Mouse (Mus musculus) layer of hippocampus, adult 8-10 months (tissue): Measurements from ENCODE around the gene Atp4a. TPM values are rescaled to one million over a fixed set of nuclear protein-coding genes. Genes with fewer than 3 reads are reported as not detected.

Experiments
- total RNA-seq, 4 experiments: library from RNA; stranded (reverse); gene quantifications; 2 replicates each; pipeline ENCODE4 v1.2.4; 2022

Atp4a gene
- total RNA-seq, 4 experiments from 2014 or later, result 1.1 to 2.1 (median 1.6) TPM

Other genes with a start within 250 kb of the Atp4a start
- gene Prodh2, start 218.6 kb upstream of the Atp4a start, total RNA-seq, result under 1 TPM in 1 of 4 experiments, not detected in 3; 0.56 TPM
- gene Arhgap33, start 177.1 kb upstream of the Atp4a start, total RNA-seq, result 100 to 1,000 TPM in 3 of 4 experiments, 10 to 100 TPM in 1; 99.8 to 118 (median 110) TPM
- gene Hspb6, start 160.0 kb upstream of the Atp4a start, total RNA-seq, result 10 to 100 TPM in 1 of 4 experiments, 1 to 10 TPM in 3; 3.2 to 10.3 (median 6.5) TPM
- 1 to 10 TPM; 4.4 to 8.9 (median 6.1) TPM for gene Proser3, start 159.9 kb upstream of the Atp4a start, total RNA-seq
- 10 to 100 TPM; 41.3 to 54.0 (median 46.9) TPM for gene Lin37, start 152.4 kb upstream of the Atp4a start, total RNA-seq
- 10 to 100 TPM; 68.2 to 81.1 (median 78.7) TPM for gene U2af1l4, start 148.9 kb upstream of the Atp4a start, total RNA-seq
- 10 to 100 TPM in 2 of 4 experiments, 1 to 10 TPM in 2; 6.3 to 14.8 (median 11.1) TPM for gene Gm49396, start 148.9 kb upstream of the Atp4a start, total RNA-seq
- gene Psenen, start 148.6 kb upstream of the Atp4a start, total RNA-seq, result 10 to 100 TPM; 85.9 to 91.0 (median 88.4) TPM
- gene Igflr1, start 146.8 kb upstream of the Atp4a start, total RNA-seq, result 1 to 10 TPM; 4.0 to 5.7 (median 4.6) TPM
- 10 to 100 TPM; 44.1 to 60.2 (median 56.1) TPM for gene Kmt2b, start 123.5 kb upstream of the Atp4a start, total RNA-seq
- gene Zbtb32, start 113.3 kb upstream of the Atp4a start, total RNA-seq, result not detected
- 1 to 10 TPM in 1 of 4 experiments, under 1 TPM in 2, not detected in 1; 0.39 to 1.2 (median 0.89) TPM for gene Upk1a, start 99.4 kb upstream of the Atp4a start, total RNA-seq
- 100 to 1,000 TPM; 631 to 661 (median 651) TPM for gene Cox6b1, start 86.1 kb upstream of the Atp4a start, total RNA-seq
- not detected for gene Etv2, start 76.4 kb upstream of the Atp4a start, total RNA-seq
- gene Rbm42, start 61.9 kb upstream of the Atp4a start, total RNA-seq, result 10 to 100 TPM; 61.9 to 71.5 (median 70.1) TPM
- 1 to 10 TPM; 5.7 to 8.3 (median 6.8) TPM for gene Haus5, start 47.2 kb upstream of the Atp4a start, total RNA-seq
- gene Pmis2, start 40.6 kb upstream of the Atp4a start, total RNA-seq, result not detected
- gene 2200002J24Rik, start 13.3 kb upstream of the Atp4a start, total RNA-seq, result not detected
- gene Tmem147, start 17.3 kb downstream of the Atp4a start, total RNA-seq, result 100 to 1,000 TPM; 110 to 119 (median 116) TPM
- gene Gapdhs, start 31.5 kb downstream of the Atp4a start, total RNA-seq, result not detected
- gene Sbsn, start 39.3 kb downstream of the Atp4a start, total RNA-seq, result 10 to 100 TPM in 1 of 4 experiments, 1 to 10 TPM in 3; 7.8 to 11.8 (median 8.4) TPM
- 1 to 10 TPM in 1 of 4 experiments, under 1 TPM in 2, not detected in 1; 0.84 to 1.5 (median 0.95) TPM for gene Dmkn, start 51.5 kb downstream of the Atp4a start, total RNA-seq
- gene Krtdap, start 75.7 kb downstream of the Atp4a start, total RNA-seq, result not detected
- under 1 TPM in 1 of 4 experiments, not detected in 3; 0.20 TPM for gene Ffar2, start 111.6 kb downstream of the Atp4a start, total RNA-seq
- not detected for gene Ffar3, start 144.0 kb downstream of the Atp4a start, total RNA-seq
- not detected for gene Ffar1, start 149.4 kb downstream of the Atp4a start, total RNA-seq
- 1 to 10 TPM in 2 of 4 experiments, not detected in 2; 1.1 to 1.6 TPM for gene Cd22, start 168.1 kb downstream of the Atp4a start, total RNA-seq
- gene Mag, start 202.7 kb downstream of the Atp4a start, total RNA-seq, result 100 to 1,000 TPM; 151 to 226 (median 183) TPM
- not detected for gene Hamp2, start 212.5 kb downstream of the Atp4a start, total RNA-seq
- not detected for gene Hamp, start 231.8 kb downstream of the Atp4a start, total RNA-seq
- gene Usf2, start 244.6 kb downstream of the Atp4a start, total RNA-seq, result 100 to 1,000 TPM; 118 to 123 (median 120) TPM